Mouse (Mus musculus) limb, embryonic 15.5 days (tissue): ENCODE data around the gene Ctc1. TPM values are rescaled to one million over a fixed set of nuclear protein-coding genes. Genes with fewer than 3 reads are reported as not detected.
A peak's percentile ranks its signal among the peaks of the same experiment; 100 is the strongest.

Experiments used
- ATAC-seq: fragments of 200-750 bp; cut with Nextera tagmentation; 2 replicates; pipeline ENCODE4 v1.8.0; 2017; ENCODE audit warnings: low read depth, moderate TSS enrichment; ENCODE audit not compliant: insufficient number of reproducible peaks, low FRiP score, low TSS enrichment
- H3K27ac ChIP-seq: fragments of 300-500 bp; sonication (generic); 2 replicates; pipeline ENCODE4 v1.5.1; 2015; ENCODE audit warnings: moderate library complexity, mild to moderate bottlenecking, inconsistent platforms
- H3K27me3 ChIP-seq: fragments of 300-500 bp; sonication (generic); 2 replicates; pipeline ENCODE4 v1.6.1; 2015; ENCODE audit warnings: inconsistent platforms
- H3K36me3 ChIP-seq: fragments of 300-500 bp; sonication (generic); 2 replicates; pipeline ENCODE4 v1.6.1; 2015; ENCODE audit warnings: inconsistent platforms
- H3K4me1 ChIP-seq: fragments of 300-500 bp; sonication (generic); 2 replicates; pipeline ENCODE4 v1.6.1; 2015; ENCODE audit warnings: inconsistent platforms
- H3K4me2 ChIP-seq: fragments of 300-500 bp; sonication (generic); 2 replicates; pipeline ENCODE4 v1.6.1; 2015; ENCODE audit warnings: mild to moderate bottlenecking, inconsistent platforms
- H3K4me3 ChIP-seq: fragments of 300-500 bp; sonication (generic); 2 replicates; pipeline ENCODE4 v1.5.1; 2015; ENCODE audit warnings: mild to moderate bottlenecking, inconsistent platforms
- H3K9ac ChIP-seq: fragments of 300-500 bp; sonication (generic); 2 replicates; pipeline ENCODE4 v1.6.1; 2015; ENCODE audit warnings: inconsistent platforms
- H3K9me3 ChIP-seq: fragments of 300-500 bp; sonication (generic); 2 replicates; pipeline ENCODE4 v1.6.1; 2016; ENCODE audit warnings: inconsistent platforms
- WGBS: fragments of 180-500 bp; shearing (Covaris S2); methylation state at CpG from one replicate; pipeline ENCODE4 v1.1.7; 2015; 5-methylcytosine and 5-hydroxymethylcytosine counted together
- polyA plus RNA-seq: library from polyadenylated mRNA; unstranded; fragments of >200 nt; fragmentation: Nextera tagmentation; extraction: Ambion mirVana; gene quantifications from 2 replicates; pipeline ENCODE4 v1.2.1, GENCODE M21; 2015

The Ctc1 gene
- polyA plus RNA-seq, 1 experiment from 2014 or later = 42.5 TPM

GRCm38 (mm10) chr11:69065394-69065925 is 49.7 kb downstream of the Ctc1 start:
- ATAC-seq = no peak
- peaks cover 48% of the 10 kb centered on the region for H3K4me1 ChIP-seq
- no peak overlapping the region for H3K27ac ChIP-seq
- H3K36me3 ChIP-seq = no peaks in the 10 kb centered on the region
- WGBS = 52% methylated on average over 3 of the region's 3 CpGs
- no peak overlapping the region for H3K4me3 ChIP-seq
- no peaks in the 10 kb centered on the region for H3K9me3 ChIP-seq
- no peaks in the 10 kb centered on the region for H3K27me3 ChIP-seq
- H3K9ac ChIP-seq = no peak overlapping the region
- H3K4me2 ChIP-seq = peak overlapping the region; percentile 86

DNA sequence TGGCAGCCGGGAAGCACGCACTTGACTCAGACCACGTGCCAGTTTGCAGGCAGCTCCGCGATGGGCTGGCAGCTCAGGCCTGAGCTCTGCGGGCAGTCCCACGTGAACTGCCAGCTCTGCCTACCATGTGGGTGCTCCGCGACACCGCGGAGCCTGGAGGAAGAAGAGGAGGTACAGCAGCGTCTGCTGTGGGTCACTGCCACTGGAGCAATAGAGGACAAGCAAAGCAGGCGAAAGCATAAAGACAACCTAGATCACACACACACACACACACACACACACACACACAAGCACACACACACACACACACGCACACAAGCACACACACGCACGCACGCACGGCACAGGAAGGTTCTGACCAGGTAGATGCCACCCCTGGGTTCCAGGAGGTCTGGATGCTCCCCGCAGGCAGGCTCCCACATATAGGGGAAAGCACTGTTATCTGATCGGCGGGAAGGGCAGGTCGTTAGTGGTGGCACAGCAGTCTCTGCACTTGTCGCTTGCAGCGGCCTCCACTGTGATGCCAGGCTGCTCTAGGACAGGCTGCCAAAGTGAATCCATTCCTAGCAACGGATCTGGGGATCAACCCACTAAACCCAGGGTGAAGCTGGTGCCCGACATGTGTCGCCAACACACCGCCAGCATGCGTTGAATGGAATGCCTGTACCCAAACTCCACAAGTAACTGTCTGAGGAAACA is 50.6 kb downstream of the Ctc1 start:
- H3K36me3 ChIP-seq = no peaks in the 10 kb centered on the region
- H3K9ac ChIP-seq = peak overlapping the region; percentile 44; the same call in 1 of the 2 replicates
- no peaks in the 10 kb centered on the region for H3K9me3 ChIP-seq
- 3% methylated on average over 29 of the region's 29 CpGs for WGBS
- H3K27ac ChIP-seq = no peak overlapping the region
- H3K4me2 ChIP-seq = peak overlapping the region; percentile 86
- no peaks in the 10 kb centered on the region for H3K27me3 ChIP-seq
- H3K4me3 ChIP-seq = peak overlapping the region; percentile 43
- H3K4me1 ChIP-seq = peaks cover 43% of the 10 kb centered on the region
- ATAC-seq = no peak

DNA sequence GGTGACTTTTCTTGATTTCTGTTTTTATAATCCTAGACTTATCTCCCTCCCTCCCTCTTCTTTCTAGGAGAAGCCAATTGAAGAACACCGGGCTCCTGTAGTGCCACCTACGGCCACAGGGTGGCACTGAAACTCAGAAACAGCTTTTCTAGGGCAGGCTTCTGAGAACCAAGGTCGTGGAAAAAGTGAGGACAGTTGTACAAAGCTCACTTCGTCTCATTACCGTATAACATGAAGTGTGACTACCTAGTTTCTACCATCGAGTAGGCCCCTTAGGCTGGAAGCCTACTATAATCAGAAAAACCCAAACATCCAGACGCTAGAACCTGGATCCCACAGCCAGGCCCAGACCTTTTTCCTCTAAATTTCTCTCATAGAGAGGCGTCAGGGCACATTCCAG is 51.2 kb downstream of the Ctc1 start:
- no peak for ATAC-seq
- peak overlapping the region; percentile 43 for H3K4me3 ChIP-seq
- WGBS = 9% methylated on average over 8 of the region's 8 CpGs
- peak overlapping the region; percentile 86 for H3K4me2 ChIP-seq
- H3K4me1 ChIP-seq = peaks cover 41% of the 10 kb centered on the region
- no peaks in the 10 kb centered on the region for H3K27me3 ChIP-seq
- H3K36me3 ChIP-seq = no peaks in the 10 kb centered on the region
- H3K9me3 ChIP-seq = no peaks in the 10 kb centered on the region
- H3K27ac ChIP-seq = peak overlapping the region; percentile 30
- no peak overlapping the region for H3K9ac ChIP-seq

DNA sequence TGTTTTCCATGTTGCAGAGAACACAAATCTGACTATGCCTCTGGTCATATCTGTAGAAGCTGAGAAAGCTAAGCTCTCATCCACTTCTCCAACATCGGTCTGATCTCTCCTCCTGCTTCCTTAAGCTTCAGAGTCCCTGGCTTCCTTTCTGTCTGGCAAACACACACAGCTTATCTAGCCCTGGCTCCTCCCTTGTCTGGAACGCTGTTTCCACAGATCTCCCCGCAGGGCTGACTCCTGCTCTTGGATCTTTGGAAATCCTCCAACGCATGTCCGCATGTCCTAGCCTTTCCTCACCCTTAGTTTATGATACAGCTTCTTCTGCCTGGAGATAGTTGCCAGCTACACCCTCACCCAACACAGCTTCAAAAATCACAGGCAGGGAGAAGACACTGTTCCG is 51.9 kb downstream of the Ctc1 start:
- 49% methylated on average over 6 of the region's 6 CpGs for WGBS
- H3K27ac ChIP-seq = peak overlapping the region; percentile 30
- no peak overlapping the region for H3K4me3 ChIP-seq
- H3K4me1 ChIP-seq = peaks cover 47% of the 10 kb centered on the region
- H3K36me3 ChIP-seq = no peaks in the 10 kb centered on the region
- H3K9ac ChIP-seq = no peak overlapping the region
- no peaks in the 10 kb centered on the region for H3K27me3 ChIP-seq
- ATAC-seq = no peak
- H3K4me2 ChIP-seq = no peak overlapping the region
- no peaks in the 10 kb centered on the region for H3K9me3 ChIP-seq

DNA sequence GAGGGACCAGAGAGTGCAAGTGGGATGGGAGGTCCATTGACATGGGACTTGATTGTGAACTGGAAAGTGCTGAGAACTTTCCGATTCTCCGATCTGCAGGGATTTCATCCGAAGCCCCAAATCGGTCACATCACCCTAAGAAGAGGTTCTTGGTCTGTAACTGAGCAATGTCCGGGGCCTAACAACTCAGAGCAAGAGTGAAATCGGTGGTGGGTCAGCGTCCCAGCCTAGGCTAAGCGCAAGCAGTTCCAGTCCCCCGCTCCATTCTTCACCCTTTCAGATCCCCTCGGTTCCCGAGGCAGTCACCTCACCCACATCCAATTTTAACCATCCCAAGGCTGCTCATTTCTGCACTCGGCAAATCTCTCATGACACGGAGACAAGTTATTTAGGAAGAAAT is 54.4 kb downstream of the Ctc1 start:
- ATAC-seq = no peak

GRCm38 (mm10) chr11:69070590-69071222 is 55.0 kb downstream of the Ctc1 start, which contains the start of gene Tmem107:
Gene Tmem107 (plus strand): TSS chr11:69070806.
- ATAC-seq = peak; percentile 84
- Histone ChIP-seq H3K27ac (peak within 1 kb of the TSS; percentile 98), H3K9me3 (no peaks in the 10 kb centered on the region), H3K9ac (peak within 1 kb of the TSS; percentile 83), H3K4me2 (peak within 1 kb of the TSS; percentile 72), H3K27me3 (no peaks in the 10 kb centered on the region), H3K36me3 (no peaks in the 10 kb centered on the region), H3K4me1 (peaks cover 55% of the 10 kb centered on the region), H3K4me3 (peak within 1 kb of the TSS; percentile 61)
- WGBS = under 1% methylated on average over 47 of the region's 47 CpGs

More for the DNA sequence above, 54.4 kb downstream of the Ctc1 start:
- Histone ChIP-seq H3K9ac (peak overlapping the region; percentile 83), H3K36me3 (no peaks in the 10 kb centered on the region), H3K27me3 (no peaks in the 10 kb centered on the region), H3K9me3 (no peaks in the 10 kb centered on the region), H3K4me2 (peak overlapping the region; percentile 72), H3K4me3 (peak overlapping the region; percentile 61), H3K4me1 (peaks cover 55% of the 10 kb centered on the region), H3K27ac (peak overlapping the region; percentile 98)
- WGBS = 2% methylated on average over 13 of the region's 13 CpGs

- ATAC-seq = no peak
- H3K4me2 ChIP-seq = peak overlapping the region; percentile 72
Measured at GRCm38 (mm10) chr11:69071262-69071661, 55.6 kb downstream of the Ctc1 start.

DNA sequence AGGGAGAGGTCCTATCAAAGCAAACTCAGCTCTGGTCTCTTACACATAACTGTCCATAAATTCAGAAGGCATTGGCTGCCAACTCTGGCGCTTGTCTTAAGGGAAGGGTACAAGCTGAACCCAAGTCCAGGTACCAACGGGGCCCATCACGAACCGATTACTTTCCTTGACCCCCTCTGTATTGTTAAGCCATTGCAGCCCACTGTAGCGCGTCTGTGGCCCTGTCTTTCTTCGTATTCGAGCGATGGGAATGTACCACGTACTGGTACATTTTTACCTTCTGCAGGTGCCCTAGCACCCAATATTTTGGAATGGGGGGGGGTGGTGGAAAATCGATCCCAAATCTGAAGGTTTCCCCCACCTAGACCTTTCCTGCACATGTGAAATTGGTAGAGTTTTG is 56.5 kb downstream of the Ctc1 start:
- Histone ChIP-seq H3K4me2 (peak overlapping the region; percentile 45), H3K4me1 (peaks cover 41% of the 10 kb centered on the region), H3K9ac (no peak overlapping the region), H3K4me3 (no peak overlapping the region; the same call in 1 of the 2 replicates), H3K36me3 (no peaks in the 10 kb centered on the region), H3K27ac (peak overlapping the region; percentile 94), H3K27me3 (no peaks in the 10 kb centered on the region), H3K9me3 (no peaks in the 10 kb centered on the region)
- 82% methylated on average over 11 of the region's 11 CpGs for WGBS
- ATAC-seq = no peak

More at GRCm38 (mm10) chr11:69071262-69071661, 55.6 kb downstream of the Ctc1 start:
- Histone ChIP-seq H3K9ac (peak overlapping the region; percentile 83), H3K4me1 (peaks cover 49% of the 10 kb centered on the region), H3K27me3 (no peaks in the 10 kb centered on the region), H3K36me3 (no peaks in the 10 kb centered on the region), H3K27ac (peak overlapping the region; percentile 98), H3K4me3 (peak overlapping the region; percentile 61), H3K9me3 (no peaks in the 10 kb centered on the region)
- 24% methylated on average over 9 of the region's 9 CpGs for WGBS

- WGBS = 9% methylated on average over 9 of the region's 9 CpGs
- H3K4me1 ChIP-seq = peaks cover 37% of the 10 kb centered on the region
- ATAC-seq = no peak
- H3K27me3 ChIP-seq = no peaks in the 10 kb centered on the region
- H3K4me3 ChIP-seq = peak overlapping the region; percentile 25
- no peaks in the 10 kb centered on the region for H3K9me3 ChIP-seq
- H3K9ac ChIP-seq = 0 out of 2 replicates have a peak overlapping the region, but pooled peaks have one; percentile 29
- no peaks in the 10 kb centered on the region for H3K36me3 ChIP-seq
- peak overlapping the region; percentile 45 for H3K4me2 ChIP-seq
- H3K27ac ChIP-seq = peak overlapping the region; percentile 94
Measured at GRCm38 (mm10) chr11:69072666-69073064, 57.0 kb downstream of the Ctc1 start.

GRCm38 (mm10) chr11:69073065-69073888 is 57.6 kb downstream of the Ctc1 start:
- Histone ChIP-seq H3K4me2 (peak overlapping the region; percentile 45), H3K36me3 (no peaks in the 10 kb centered on the region), H3K4me1 (peaks cover 36% of the 10 kb centered on the region), H3K27ac (peak overlapping the region; percentile 94), H3K9me3 (no peaks in the 10 kb centered on the region), H3K27me3 (no peaks in the 10 kb centered on the region), H3K9ac (0 out of 2 replicates have a peak overlapping the region, but pooled peaks have one; percentile 29), H3K4me3 (peak overlapping the region; percentile 25)
- peak; percentile 56; the same call in 1 of the 2 replicates for ATAC-seq
- WGBS = under 1% methylated on average over 14 of the region's 14 CpGs

- Histone ChIP-seq H3K9ac (no peak overlapping the region), H3K36me3 (no peaks in the 10 kb centered on the region), H3K4me2 (no peak overlapping the region), H3K27me3 (no peaks in the 10 kb centered on the region), H3K4me3 (no peak overlapping the region), H3K4me1 (peaks cover 40% of the 10 kb centered on the region), H3K9me3 (no peaks in the 10 kb centered on the region), H3K27ac (peak overlapping the region; percentile 94)
- 38% methylated on average over 6 of the region's 6 CpGs for WGBS
- ATAC-seq = no peak
Measured at GRCm38 (mm10) chr11:69073951-69074775, 58.5 kb downstream of the Ctc1 start.
